Mouse (Mus musculus) limb, embryonic 12.5 days (tissue): ENCODE measurements around the gene Zfpm1. TPM values are rescaled to one million over a fixed set of nuclear protein-coding genes. Genes with fewer than 3 reads are reported as not detected.

Source experiments
- ATAC-seq: fragments of 200-750 bp; cut with Nextera tagmentation; 2 replicates; pipeline ENCODE4 v1.8.0; 2017; ENCODE audit warnings: low read depth, moderate TSS enrichment; ENCODE audit not compliant: insufficient number of reproducible peaks, insufficient read depth, low FRiP score, low TSS enrichment
- H3K27ac ChIP-seq: fragments of 300-500 bp; sonication (generic); 2 replicates; pipeline ENCODE4 v1.5.1; 2016; ENCODE audit warnings: mild to moderate bottlenecking, moderate library complexity
- H3K27me3 ChIP-seq: fragments of 300-500 bp; sonication (generic); 2 replicates; pipeline ENCODE4 v1.6.1; 2016; ENCODE audit warnings: mild to moderate bottlenecking, moderate library complexity
- H3K36me3 ChIP-seq: fragments of 300-500 bp; sonication (generic); 2 replicates; pipeline ENCODE4 v1.6.1; 2016; ENCODE audit warnings: mild to moderate bottlenecking, moderate library complexity
- H3K4me1 ChIP-seq: fragments of 300-500 bp; sonication (generic); replicated peaks from 2 replicates; pipeline ENCODE4 v1.6.1; 2016
- H3K4me2 ChIP-seq: fragments of 300-500 bp; sonication (generic); 2 replicates; pipeline ENCODE4 v1.6.1; 2016; ENCODE audit warnings: mild to moderate bottlenecking, moderate library complexity
- H3K4me3 ChIP-seq: fragments of 300-500 bp; sonication (generic); replicated peaks from 2 replicates; pipeline ENCODE4 v1.5.1; 2016; ENCODE audit warnings: mild to moderate bottlenecking
- H3K9ac ChIP-seq: fragments of 300-500 bp; sonication (generic); replicated peaks from 2 replicates; pipeline ENCODE4 v1.6.1; 2016; ENCODE audit warnings: mild to moderate bottlenecking, moderate library complexity
- H3K9me3 ChIP-seq: fragments of 300-500 bp; sonication (generic); 2 replicates; pipeline ENCODE4 v1.6.1; 2016; ENCODE audit warnings: mild to moderate bottlenecking, moderate library complexity
- WGBS: fragments of 180-500 bp; shearing (Covaris S2); methylation state at CpG from one replicate; pipeline ENCODE4 v1.1.7; 2016; 5-methylcytosine and 5-hydroxymethylcytosine counted together
- polyA plus RNA-seq: library from polyadenylated mRNA; unstranded; fragments of >200 nt; fragmentation: Nextera tagmentation; extraction: Ambion mirVana; gene quantifications from 2 replicates; pipeline ENCODE4 v1.2.1, GENCODE M21; 2016

The Zfpm1 gene
- polyA plus RNA-seq, 1 experiment from 2014 or later, result 1.2 TPM

GRCm38 (mm10) chr8:122329072-122329471, 47.1 kb downstream of the Zfpm1 start:
- WGBS, result 68% methylated on average over 5 of the region's 8 CpGs
- Histone ChIP-seq H3K27ac (no peak overlapping the region), H3K27me3 (peaks cover 26% of the 10 kb centered on the region), H3K4me2 (no peak overlapping the region), H3K36me3 (no peaks in the 10 kb centered on the region), H3K4me1 (0 out of 2 replicates have a peak, but pooled peaks cover 5% of the 10 kb centered on the region), H3K4me3 (no peak overlapping the region), H3K9me3 (no peaks in the 10 kb centered on the region), H3K9ac (no peak overlapping the region)
- no peak for ATAC-seq

- no peak for ATAC-seq
- no peak overlapping the region for H3K4me2 ChIP-seq
- H3K27ac ChIP-seq, result 0 out of 2 replicates have a peak overlapping the region, but pooled peaks have one; percentile 7
- no peaks in the 10 kb centered on the region for H3K36me3 ChIP-seq
- 79% methylated on average over 22 of the region's 22 CpGs for WGBS
- peaks cover 32% of the 10 kb centered on the region for H3K27me3 ChIP-seq
- no peak overlapping the region for H3K4me3 ChIP-seq
- H3K9me3 ChIP-seq, result no peaks in the 10 kb centered on the region
- H3K9ac ChIP-seq, result no peak overlapping the region
- no peaks in the 10 kb centered on the region for H3K4me1 ChIP-seq
These were observed 47.8 kb downstream of the Zfpm1 start for GRCm38 (mm10) chr8:122329553-122330239.

GRCm38 (mm10) chr8:122330446-122331133, 48.6 kb downstream of the Zfpm1 start:
- Histone ChIP-seq H3K36me3 (no peaks in the 10 kb centered on the region), H3K4me1 (peaks cover 4% of the 10 kb centered on the region), H3K4me3 (no peak overlapping the region), H3K9me3 (no peaks in the 10 kb centered on the region), H3K9ac (no peak overlapping the region), H3K27me3 (peaks cover 34% of the 10 kb centered on the region), H3K27ac (no peak overlapping the region), H3K4me2 (no peak overlapping the region)
- no peak for ATAC-seq
- 74% methylated on average over 12 of the region's 12 CpGs for WGBS

GRCm38 (mm10) chr8:122331134-122331523, 49.2 kb downstream of the Zfpm1 start:
- WGBS, result 78% methylated on average over 3 of the region's 3 CpGs
- 0 out of 2 replicates have a peak overlapping the region, but pooled peaks have one; percentile 8 for H3K27ac ChIP-seq
- H3K9ac ChIP-seq, result no peak overlapping the region
- no peaks in the 10 kb centered on the region for H3K36me3 ChIP-seq
- H3K4me2 ChIP-seq, result no peak overlapping the region
- no peak for ATAC-seq
- no peak overlapping the region for H3K4me3 ChIP-seq
- H3K27me3 ChIP-seq, result peaks cover 36% of the 10 kb centered on the region
- no peaks in the 10 kb centered on the region for H3K9me3 ChIP-seq
- peaks cover 8% of the 10 kb centered on the region for H3K4me1 ChIP-seq

- WGBS, result 70% methylated on average over 6 of the region's 6 CpGs
- H3K36me3 ChIP-seq, result no peaks in the 10 kb centered on the region
- no peak overlapping the region for H3K4me2 ChIP-seq
- H3K9ac ChIP-seq, result no peak overlapping the region
- H3K4me1 ChIP-seq, result peaks cover 16% of the 10 kb centered on the region
- H3K27me3 ChIP-seq, result peaks cover 50% of the 10 kb centered on the region
- ATAC-seq, result no peak
- H3K9me3 ChIP-seq, result no peaks in the 10 kb centered on the region
- no peak overlapping the region for H3K27ac ChIP-seq
- H3K4me3 ChIP-seq, result no peak overlapping the region
These were observed 51.0 kb downstream of the Zfpm1 start for GRCm38 (mm10) chr8:122332753-122333506.

GRCm38 (mm10) chr8:122333531-122333930, 51.6 kb downstream of the Zfpm1 start:
- ATAC-seq, result no peak
- WGBS, result 89% methylated on average over 7 of the region's 7 CpGs

GRCm38 (mm10) chr8:122334791-122335490, 53.0 kb downstream of the Zfpm1 start:
- no peaks in the 10 kb centered on the region for H3K36me3 ChIP-seq
- 0 out of 2 replicates have a peak, but pooled peaks have one; percentile 0 for ATAC-seq
- H3K9ac ChIP-seq, result no peak overlapping the region
- 85% methylated on average over 13 of the region's 13 CpGs for WGBS
- peak overlapping the region; percentile 94; the same call in 1 of the 2 replicates for H3K4me2 ChIP-seq
- no peak overlapping the region for H3K27ac ChIP-seq
- no peaks in the 10 kb centered on the region for H3K9me3 ChIP-seq
- H3K4me1 ChIP-seq, result peaks cover 16% of the 10 kb centered on the region
- peak overlapping the region; percentile 63 for H3K4me3 ChIP-seq
- peaks cover 67% of the 10 kb centered on the region for H3K27me3 ChIP-seq

More at GRCm38 (mm10) chr8:122333531-122333930, 51.6 kb downstream of the Zfpm1 start:
- Histone ChIP-seq H3K4me2 (no peak overlapping the region), H3K9me3 (no peaks in the 10 kb centered on the region), H3K4me1 (peaks cover 16% of the 10 kb centered on the region), H3K27me3 (peaks cover 56% of the 10 kb centered on the region), H3K27ac (no peak overlapping the region), H3K36me3 (no peaks in the 10 kb centered on the region), H3K9ac (no peak overlapping the region), H3K4me3 (no peak overlapping the region)

- Histone ChIP-seq H3K27ac (no peak overlapping the region), H3K9ac (peak overlapping the region; percentile 53), H3K4me3 (peak overlapping the region; percentile 63), H3K4me1 (peaks cover 16% of the 10 kb centered on the region), H3K4me2 (peak overlapping the region; percentile 94), H3K9me3 (no peaks in the 10 kb centered on the region), H3K27me3 (peaks cover 71% of the 10 kb centered on the region), H3K36me3 (no peaks in the 10 kb centered on the region)
- 10% methylated on average over 57 of the region's 57 CpGs for WGBS
- ATAC-seq, result 0 out of 2 replicates have a peak, but pooled peaks have one; percentile 4
These were observed 53.8 kb downstream of the Zfpm1 start for GRCm38 (mm10) chr8:122335638-122336250.

- peak overlapping the region; percentile 94 for H3K4me2 ChIP-seq
- peaks cover 16% of the 10 kb centered on the region for H3K4me1 ChIP-seq
- H3K4me3 ChIP-seq, result peak overlapping the region; percentile 63
- H3K27me3 ChIP-seq, result peaks cover 76% of the 10 kb centered on the region
- H3K9me3 ChIP-seq, result no peaks in the 10 kb centered on the region
- H3K27ac ChIP-seq, result no peak overlapping the region
- H3K36me3 ChIP-seq, result no peaks in the 10 kb centered on the region
- ATAC-seq, result peak; percentile 44; the same call in 1 of the 2 replicates
- H3K9ac ChIP-seq, result peak overlapping the region; percentile 53
- WGBS, result 1% methylated on average over 80 of the region's 81 CpGs
These were observed 54.4 kb downstream of the Zfpm1 start for GRCm38 (mm10) chr8:122336251-122336910.

- peaks cover 29% of the 10 kb centered on the region for H3K4me1 ChIP-seq
- no peak for ATAC-seq
- WGBS, result 51% methylated on average over 6 of the region's 6 CpGs
- no peak overlapping the region for H3K9ac ChIP-seq
- no peaks in the 10 kb centered on the region for H3K9me3 ChIP-seq
- H3K36me3 ChIP-seq, result no peaks in the 10 kb centered on the region
- H3K27me3 ChIP-seq, result peaks cover 93% of the 10 kb centered on the region
- H3K4me3 ChIP-seq, result no peak overlapping the region
- H3K4me2 ChIP-seq, result no peak overlapping the region
- no peak overlapping the region for H3K27ac ChIP-seq
These were observed 56.9 kb downstream of the Zfpm1 start for GRCm38 (mm10) chr8:122338852-122339251.
